Mouse (Mus musculus): ENCODE data around the gene BC004004. TPM values are rescaled to one million over a fixed set of nuclear protein-coding genes. Genes with fewer than 3 reads are reported as not detected.

The BC004004 gene
- total and polyA plus RNA-seq, 3 experiments: 81.8 to 86.3 TPM; not detected in 1

DNA sequence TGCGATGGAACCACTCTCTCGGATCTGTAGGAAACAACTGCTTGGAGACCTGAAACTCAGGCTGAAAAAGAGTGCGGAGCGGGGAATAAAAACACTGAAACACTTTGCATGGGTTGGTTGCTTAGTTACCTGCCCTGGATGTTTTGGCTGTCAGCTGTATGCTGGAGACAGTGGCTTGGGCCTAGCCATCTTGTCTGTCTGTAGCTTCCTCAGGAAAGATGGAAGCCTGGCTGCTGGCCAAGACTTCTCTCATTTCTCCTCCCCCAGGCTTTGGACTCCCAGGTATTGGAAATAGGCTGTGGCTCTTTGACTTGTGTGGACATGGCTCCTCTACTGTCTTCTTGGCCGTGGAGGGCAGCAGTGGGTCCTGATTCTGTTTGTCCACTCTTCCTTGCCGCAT lies 32.8 kb downstream of the BC004004 start:
- Histone ChIP-seq H3K4me3 (ENCODE audit: control insufficient read depth in 1 of 2, insufficient read depth in 1 of 2, low read depth in 2 of 2, low read length in 2 of 2) (no peak overlapping the region), H3K36me3 (ENCODE audit: control insufficient read depth in 1 of 2, insufficient read depth in 2 of 2, low read length in 2 of 2) (peaks cover 0 to 8% of the 10 kb centered on the region in 2 experiments; a peak in 2 of 4 replicates), H3K9me3 (replicated peaks; ENCODE audit: insufficient read depth, low read length) (no peaks in the 10 kb centered on the region), H3K27ac (ENCODE audit: control insufficient read depth, low read depth, low read length) (no peak overlapping the region), H3K79me2 (ENCODE audit: control insufficient read depth, insufficient read depth, low read length, poor library complexity) (no peaks in the 10 kb centered on the region), H3K9ac (ENCODE audit: control insufficient read depth, low read depth, low read length, poor library complexity, severe bottlenecking) (no peak overlapping the region), H3K4me1 (ENCODE audit: control insufficient read depth in 1 of 2, insufficient read depth in 2 of 2, low read length in 2 of 2) (no peaks in the 10 kb centered on the region), H3K27me3 (ENCODE audit: control insufficient read depth in 1 of 2, insufficient read depth in 2 of 2, low read length in 2 of 2) (no peaks in the 10 kb centered on the region)
- no peak for DNase-seq (ENCODE audit: low read depth, low spot score)
- no peak for TF ChIP-seq CHD2 (IDR thresholded peaks at IDR 0.05; ENCODE audit: low read length)
- TF ChIP-seq GATA1 (IDR thresholded peaks at IDR 0.05; ENCODE audit: low read depth, low read length): no peak
- no peak for TF ChIP-seq ETS1 (IDR thresholded peaks at IDR 0.05; ENCODE audit: low read depth, low read length)
- TF ChIP-seq TBP (IDR thresholded peaks at IDR 0.05; ENCODE audit: low read depth, low read length): no peak
- no peak for TF ChIP-seq CHD1 (IDR thresholded peaks at IDR 0.05; ENCODE audit: low read depth, low read length)
- TF ChIP-seq POLR2A (IDR thresholded peaks at IDR 0.05; ENCODE audit: control insufficient read depth in 1 of 2, insufficient read depth in 1 of 2, low read depth in 1 of 2, low read length in 2 of 2, poor library complexity in 1 of 2): no peak
- TF ChIP-seq MEF2A (IDR thresholded peaks at IDR 0.05; ENCODE audit: extremely low read depth, insufficient replicate concordance, low read depth, low read length, poor library complexity, severe bottlenecking): no peak
- TF ChIP-seq EP300 (IDR thresholded peaks at IDR 0.05; ENCODE audit: low read depth in 1 of 2, low read length in 2 of 2): no peak
- no peak for TF ChIP-seq HCFC1 (IDR thresholded peaks at IDR 0.05; ENCODE audit: low read depth, low read length)
- no peak for TF ChIP-seq RAD21 (IDR thresholded peaks at IDR 0.05; ENCODE audit: low read depth, low read length)
- TF ChIP-seq MAFK (IDR thresholded peaks at IDR 0.05; ENCODE audit: borderline replicate concordance, low read depth, low read length): no peak

GRCm38 (mm10) chr17:29302149-29302548 lies 33.6 kb downstream of the BC004004 start:
- no peak overlapping the region for H3K4me3 ChIP-seq (ENCODE audit: control insufficient read depth in 1 of 2, insufficient read depth in 1 of 2, low read depth in 2 of 2, low read length in 2 of 2)
- no peaks in the 10 kb centered on the region for H3K4me1 ChIP-seq (ENCODE audit: control insufficient read depth in 1 of 2, insufficient read depth in 2 of 2, low read length in 2 of 2)
- no peaks in the 10 kb centered on the region for H3K79me2 ChIP-seq (ENCODE audit: control insufficient read depth, insufficient read depth, low read length, poor library complexity)
- H3K9me3 ChIP-seq (replicated peaks; ENCODE audit: insufficient read depth, low read length): no peaks in the 10 kb centered on the region
- H3K27me3 ChIP-seq (ENCODE audit: control insufficient read depth in 1 of 2, insufficient read depth in 2 of 2, low read length in 2 of 2): no peaks in the 10 kb centered on the region
- no peak overlapping the region for H3K27ac ChIP-seq (ENCODE audit: control insufficient read depth, low read depth, low read length)
- TF ChIP-seq NELFE (IDR thresholded peaks at IDR 0.05; ENCODE audit: low read depth, low read length): no peak
- no peak for TF ChIP-seq TAL1 (IDR thresholded peaks at IDR 0.05; ENCODE audit: low read length)
- no peak for TF ChIP-seq GABPA (IDR thresholded peaks at IDR 0.05; ENCODE audit: low read depth, low read length)
- no peak for TF ChIP-seq POLR2A (IDR thresholded peaks at IDR 0.05; ENCODE audit: control insufficient read depth in 1 of 2, insufficient read depth in 1 of 2, low read depth in 1 of 2, low read length in 2 of 2, poor library complexity in 1 of 2)
- no peak for TF ChIP-seq CHD2 (IDR thresholded peaks at IDR 0.05; ENCODE audit: low read length)
- no peak for TF ChIP-seq RAD21 (IDR thresholded peaks at IDR 0.05; ENCODE audit: low read depth, low read length)
- TF ChIP-seq NRF1 (IDR thresholded peaks at IDR 0.05; ENCODE audit: insufficient read depth, low read depth, low read length, poor library complexity, severe bottlenecking): no peak
- TF ChIP-seq POLR2AphosphoS2 (IDR thresholded peaks at IDR 0.05; ENCODE audit: low read length): no peak
- TF ChIP-seq EP300 (IDR thresholded peaks at IDR 0.05; ENCODE audit: low read depth in 1 of 2, low read length in 2 of 2): no peak
- no peak for TF ChIP-seq MYB (IDR thresholded peaks at IDR 0.05; ENCODE audit: low read depth, low read length)
- TF ChIP-seq ELF1 (IDR thresholded peaks at IDR 0.05; ENCODE audit: low read depth, low read length): no peak
- no peak for TF ChIP-seq KAT2A (conservative IDR thresholded peaks at IDR 0.05; ENCODE audit: low read depth, low read length)
- TF ChIP-seq CHD1 (IDR thresholded peaks at IDR 0.05; ENCODE audit: low read depth, low read length): no peak
- TF ChIP-seq MEF2A (IDR thresholded peaks at IDR 0.05; ENCODE audit: extremely low read depth, insufficient replicate concordance, low read depth, low read length, poor library complexity, severe bottlenecking): no peak
- TF ChIP-seq E2F4 (IDR thresholded peaks at IDR 0.05; ENCODE audit: borderline replicate concordance, low read depth, low read length): no peak
- no peak for TF ChIP-seq ETS1 (IDR thresholded peaks at IDR 0.05; ENCODE audit: low read depth, low read length)
- TF ChIP-seq MAFK (IDR thresholded peaks at IDR 0.05; ENCODE audit: borderline replicate concordance, low read depth, low read length): no peak
- H3K36me3 ChIP-seq (ENCODE audit: control insufficient read depth in 1 of 2, insufficient read depth in 2 of 2, low read length in 2 of 2): peaks cover 0 to 7% of the 10 kb centered on the region in 2 experiments; a peak in 2 of 4 replicates
- no peak for DNase-seq (ENCODE audit: low read depth, low spot score)
- no peak overlapping the region for H3K9ac ChIP-seq (ENCODE audit: control insufficient read depth, low read depth, low read length, poor library complexity, severe bottlenecking)

Data from MEL (cell line).